Mouse (Mus musculus) liver, embryonic 14.5 days (tissue): Measurements from ENCODE around the gene Tbx6.

Experiments used
- CTCF ChIP-seq: IDR thresholded peaks from 2 replicates; pipeline ENCODE4 v1.5.1; 2016; ENCODE audit warnings: antibody characterized with exemption, low read depth, control low read depth
- EP300 ChIP-seq: IDR thresholded peaks from 2 replicates; pipeline ENCODE4 v1.6.1; 2016; ENCODE audit warnings: antibody characterized with exemption, low read depth

DNA sequence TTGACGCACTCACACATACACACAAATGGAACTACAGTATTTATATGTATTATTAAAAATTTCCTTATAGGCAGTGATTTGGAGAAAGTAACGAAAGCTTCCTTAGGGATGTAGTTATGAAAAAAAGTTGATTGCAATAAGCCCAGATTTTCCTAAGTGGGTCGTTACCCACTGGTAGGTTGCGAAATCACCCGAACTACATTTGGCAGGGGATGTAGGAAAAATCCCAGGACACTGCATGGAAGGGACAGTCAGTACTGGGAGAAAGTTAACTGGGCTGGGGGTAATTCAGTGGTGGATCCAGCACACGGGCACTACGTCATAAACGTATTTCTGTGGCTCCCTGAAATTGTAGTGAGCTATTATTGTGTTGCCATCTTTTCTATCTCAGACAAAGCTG is 35.2 kb downstream of the Tbx6 start:
- TF ChIP-seq CTCF, result no peak
- TF ChIP-seq EP300, result no peak
